Mouse (Mus musculus) inflammation-experienced regulatory T-cells, adult 6 months (primary cell): ENCODE data around the gene Tspan18. TPM values are rescaled to one million over a fixed set of nuclear protein-coding genes. Genes with fewer than 3 reads are reported as not detected.

ENCODE experiments used
- ATAC-seq: one replicate; pipeline ENCODE4 v1.8.0; 2017
- polyA plus RNA-seq, 3 experiments: library from polyadenylated mRNA; unstranded; fragments of 100-300 nt; shearing (Covaris generic); gene quantifications; one replicate each; pipeline ENCODE4 v1.2.1; 2017

Tspan18 gene
- polyA plus RNA-seq, 3 experiments from 2014 or later, result not detected

GRCm38 (mm10) chr2:93179603-93180002, 154.7 kb downstream of the Tspan18 start:
- no peak for ATAC-seq

GRCm38 (mm10) chr2:93178313-93178677, 156.0 kb downstream of the Tspan18 start:
- ATAC-seq, result no peak

GRCm38 (mm10) chr2:93177668-93178312, 156.5 kb downstream of the Tspan18 start:
- ATAC-seq, result no peak

- no peak for ATAC-seq
Measured at GRCm38 (mm10) chr2:93176871-93177667, 157.2 kb downstream of the Tspan18 start.

- ATAC-seq, result no peak
Measured at GRCm38 (mm10) chr2:93176193-93176798, 158.0 kb downstream of the Tspan18 start.

- no peak for ATAC-seq
Measured at GRCm38 (mm10) chr2:93175721-93176120, 158.6 kb downstream of the Tspan18 start.

GRCm38 (mm10) chr2:93175278-93175677, 159.0 kb downstream of the Tspan18 start:
- ATAC-seq, result no peak

- no peak for ATAC-seq
Measured at GRCm38 (mm10) chr2:93174159-93174558, 160.1 kb downstream of the Tspan18 start.

- no peak for ATAC-seq
Measured at GRCm38 (mm10) chr2:93172460-93172859, 161.8 kb downstream of the Tspan18 start.

- ATAC-seq, result no peak
Measured at GRCm38 (mm10) chr2:93171929-93172328, 162.4 kb downstream of the Tspan18 start.

- no peak for ATAC-seq
Measured at GRCm38 (mm10) chr2:93170845-93171200, 163.5 kb downstream of the Tspan18 start.

- ATAC-seq, result no peak
Measured at GRCm38 (mm10) chr2:93170156-93170844, 164.0 kb downstream of the Tspan18 start.

GRCm38 (mm10) chr2:93166734-93167406, 167.4 kb downstream of the Tspan18 start:
- ATAC-seq, result no peak

GRCm38 (mm10) chr2:93166295-93166694, 168.0 kb downstream of the Tspan18 start:
- ATAC-seq, result no peak

GRCm38 (mm10) chr2:93163750-93164335, 170.5 kb downstream of the Tspan18 start:
- no peak for ATAC-seq

GRCm38 (mm10) chr2:93163317-93163716, 171.0 kb downstream of the Tspan18 start:
- ATAC-seq, result no peak

GRCm38 (mm10) chr2:93162791-93163190, 171.5 kb downstream of the Tspan18 start:
- no peak for ATAC-seq

GRCm38 (mm10) chr2:93161914-93162664, 172.2 kb downstream of the Tspan18 start:
- ATAC-seq, result no peak

GRCm38 (mm10) chr2:93160467-93161035, 173.8 kb downstream of the Tspan18 start:
- no peak for ATAC-seq

- no peak for ATAC-seq
Measured at GRCm38 (mm10) chr2:93154486-93155032, 179.7 kb downstream of the Tspan18 start.

- no peak for ATAC-seq
Measured at GRCm38 (mm10) chr2:93153833-93154232, 180.5 kb downstream of the Tspan18 start.
